Mouse (Mus musculus) gastrocnemius, adult 2 months (tissue): ENCODE data around the gene Zc3h8. TPM values are rescaled to one million over a fixed set of nuclear protein-coding genes. Genes with fewer than 3 reads are reported as not detected.

ENCODE experiments used
- DNase-seq: peaks from one replicate; pipeline ENCODE4 v3.0.0; 2022
- H3K27ac ChIP-seq: fragments of 200-600 bp; 2 replicates; pipeline ENCODE4 v1.8.1; 2022; ENCODE audit warnings: mild to moderate bottlenecking
- H3K4me3 ChIP-seq: fragments of 200-600 bp; 2 replicates; pipeline ENCODE4 v1.8.1; 2022; ENCODE audit warnings: mild to moderate bottlenecking, moderate library complexity
- CTCF ChIP-seq: fragments of 200-600 bp; IDR thresholded peaks from 2 replicates; pipeline ENCODE4 v1.8.1; 2022; ENCODE audit warnings: antibody characterized with exemption, mild to moderate bottlenecking, moderate library complexity
- intact Hi-C: fragments of 180-260 bp; cut with DNase I; formaldehyde crosslinking; loops from one replicate; pipeline ENCODE4 v1.15.1; 2025
- total RNA-seq, 2 experiments: library from RNA; stranded (reverse); gene quantifications; 2 replicates each; pipeline ENCODE4 v1.2.3; 2021

The Zc3h8 gene
- total RNA-seq, 2 experiments from 2014 or later, result 8.4 to 9.7 TPM

DNA sequence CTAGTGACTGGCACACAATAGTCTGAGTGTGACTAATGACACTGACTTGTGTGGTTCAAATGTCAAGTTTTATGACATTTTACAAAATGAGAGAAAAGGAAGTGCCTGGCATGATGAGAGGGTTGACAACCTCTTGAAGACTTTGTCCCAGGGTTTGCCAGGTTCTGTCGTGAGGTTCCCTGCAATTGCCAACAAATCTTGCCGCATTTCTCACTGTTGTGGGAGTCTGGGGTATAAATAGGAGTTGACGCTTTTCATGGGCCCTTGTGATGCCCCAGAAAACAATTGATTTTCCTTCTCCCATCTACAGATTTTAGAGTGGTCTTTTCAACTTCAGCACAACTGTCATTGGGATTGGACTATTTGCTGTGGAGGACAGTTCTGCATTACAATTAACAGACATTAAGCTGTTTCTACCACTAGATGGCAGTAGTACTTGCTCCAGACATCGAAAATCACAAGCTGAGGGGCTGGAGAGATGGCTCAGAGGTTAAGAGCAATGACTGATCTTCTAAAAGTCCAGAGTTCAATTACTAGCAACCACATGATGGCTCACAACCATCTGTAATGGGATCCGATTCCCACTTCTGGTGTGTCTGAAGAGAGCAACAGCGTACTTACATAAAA, 4.2 kb upstream of the Zc3h8 start:
- DNase-seq, result no peak
- intact Hi-C loops, result loop anchor here (1.0 to 10.0 kb wide), 6 partner anchors 59 to 311 kb away; partner anchors contain the start of genes Anapc1, Slc20a1 and Ttl

DNA sequence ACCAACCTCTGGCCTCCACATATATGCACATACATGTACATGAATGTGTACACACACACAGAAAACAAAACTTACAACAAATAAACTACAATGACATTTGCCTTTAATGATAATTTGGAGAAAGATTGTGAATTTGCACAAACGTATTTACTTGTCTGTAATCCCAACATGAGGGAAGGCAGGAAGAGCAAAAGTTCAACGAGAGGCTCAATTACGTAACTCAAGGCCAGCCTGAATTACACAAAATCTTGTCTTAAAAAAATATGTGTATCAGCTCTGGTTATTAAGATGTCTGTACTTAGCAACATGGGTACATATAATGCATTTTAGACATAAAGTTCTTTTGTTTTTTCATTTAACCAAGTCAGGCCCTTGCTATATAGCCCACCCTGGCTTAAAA, 7.6 kb downstream of the Zc3h8 start:
- Histone ChIP-seq H3K27ac (no peak overlapping the region), H3K4me3 (no peak overlapping the region)
- intact Hi-C loops, result no loop called here
- TF ChIP-seq CTCF, result no peak
- DNase-seq, result no peak

More for the DNA sequence above, 4.2 kb upstream of the Zc3h8 start:
- no peak overlapping the region for H3K4me3 ChIP-seq
- peak; percentile 85 for TF ChIP-seq CTCF
- no peak overlapping the region for H3K27ac ChIP-seq

DNA sequence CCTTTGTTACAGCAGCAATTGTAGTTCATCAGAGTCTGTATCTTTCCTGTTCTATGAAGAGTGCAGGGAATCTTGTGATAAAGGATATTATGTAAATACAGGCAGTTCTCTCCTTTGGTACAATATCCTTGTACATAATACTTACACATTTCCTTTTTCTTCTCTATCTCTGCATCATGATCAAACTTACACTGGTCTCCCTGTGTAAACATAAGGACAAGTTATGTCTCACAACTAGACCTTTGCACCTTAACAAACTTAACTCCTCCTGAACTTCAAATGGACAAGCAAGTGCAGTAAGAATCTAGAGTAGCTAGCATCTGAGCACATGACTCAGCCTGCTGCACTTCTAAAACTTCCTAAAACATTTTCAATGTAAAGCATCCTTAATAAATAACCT, 13.2 kb downstream of the Zc3h8 start:
- no peak overlapping the region for H3K4me3 ChIP-seq
- no peak for DNase-seq
- no peak overlapping the region for H3K27ac ChIP-seq
- no peak for TF ChIP-seq CTCF
- intact Hi-C loops, result no loop called here

DNA sequence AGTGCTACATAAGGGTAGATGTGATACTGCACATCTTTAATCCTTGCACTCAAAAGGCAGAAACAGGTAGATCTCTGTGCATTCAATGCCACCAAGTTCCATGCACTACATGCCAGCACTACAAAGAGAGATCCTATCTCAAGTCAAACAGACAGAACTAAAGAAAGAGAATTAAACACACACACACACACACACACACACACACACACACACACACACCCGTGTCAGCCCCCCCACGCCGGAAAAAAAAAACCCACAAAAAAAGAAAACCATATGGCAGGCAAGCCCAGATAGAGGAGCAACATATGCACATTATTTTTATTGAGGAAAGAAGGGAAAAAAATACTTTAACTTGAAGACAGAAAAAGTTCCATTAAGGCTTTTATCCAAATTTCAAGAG, 15.4 kb downstream of the Zc3h8 start:
- Histone ChIP-seq H3K27ac (no peak overlapping the region), H3K4me3 (no peak overlapping the region)
- intact Hi-C loops, result no loop called here
- no peak for DNase-seq
- no peak for TF ChIP-seq CTCF

DNA sequence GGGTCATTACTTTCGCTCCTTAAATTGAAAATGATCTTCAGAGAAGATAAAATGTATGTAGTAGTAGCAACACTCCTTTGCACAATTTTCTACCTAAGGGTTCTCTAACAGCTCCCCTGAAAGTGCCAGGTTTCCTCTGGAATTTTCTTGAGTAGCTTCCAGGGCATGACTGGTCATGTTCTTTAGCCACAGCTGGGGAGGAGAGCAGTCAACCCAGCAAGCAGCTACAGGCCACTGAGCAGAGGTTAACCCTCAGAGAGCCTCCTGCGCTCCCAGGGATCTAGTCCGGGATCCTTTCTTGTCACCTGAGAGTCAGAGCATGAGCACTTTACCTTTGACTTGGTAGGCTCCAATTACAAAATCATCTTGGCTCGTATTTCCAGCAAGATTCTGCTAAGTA, 19.1 kb downstream of the Zc3h8 start:
- intact Hi-C loops, result no loop called here
- no peak overlapping the region for H3K4me3 ChIP-seq
- no peak for DNase-seq
- no peak for TF ChIP-seq CTCF
- H3K27ac ChIP-seq, result no peak overlapping the region

DNA sequence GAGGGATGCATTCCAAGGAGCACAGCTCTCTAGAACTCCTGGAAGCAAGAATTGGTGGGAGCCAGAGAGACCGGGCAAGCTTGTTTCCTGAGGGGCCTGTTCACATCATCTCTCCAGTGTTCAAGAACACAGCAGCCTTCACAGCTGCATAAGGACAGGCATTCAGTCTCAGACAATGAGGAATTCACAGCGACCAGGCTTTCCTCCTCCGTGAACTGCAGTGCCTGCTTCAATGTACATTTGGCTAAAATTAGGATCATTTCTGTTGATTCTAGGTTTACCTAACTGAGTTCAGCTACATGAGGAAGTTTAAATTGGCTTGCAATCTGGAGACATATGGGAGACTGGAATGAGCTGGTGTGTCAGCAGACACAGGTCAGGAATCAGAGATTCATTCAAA, 27.3 kb downstream of the Zc3h8 start:
- no peak for TF ChIP-seq CTCF
- intact Hi-C loops, result no loop called here

DNA sequence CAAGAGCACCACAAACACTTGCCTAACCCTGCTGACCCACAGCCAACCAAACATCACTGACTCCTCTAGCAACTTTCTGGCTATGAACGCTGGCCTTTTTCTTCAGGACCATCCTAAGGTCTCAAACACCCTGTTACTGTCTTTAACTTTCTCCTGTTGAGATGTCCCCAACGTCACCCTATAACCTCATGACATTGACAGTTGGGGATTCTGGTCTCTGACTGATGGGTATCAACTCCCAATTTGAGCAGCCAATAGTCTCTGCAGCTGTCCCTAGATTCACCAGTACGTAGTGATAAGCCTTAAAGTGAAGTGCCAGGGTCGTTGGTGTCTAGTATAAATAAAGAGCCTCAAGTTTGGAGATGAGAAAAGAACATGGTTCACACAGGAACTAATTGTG, 28.9 kb downstream of the Zc3h8 start:
- H3K4me3 ChIP-seq, result no peak overlapping the region
- H3K27ac ChIP-seq, result no peak overlapping the region
- intact Hi-C loops, result no loop called here
- no peak for TF ChIP-seq CTCF
- DNase-seq, result no peak

More for the DNA sequence above, 27.3 kb downstream of the Zc3h8 start:
- no peak overlapping the region for H3K27ac ChIP-seq
- H3K4me3 ChIP-seq, result no peak overlapping the region
- no peak for DNase-seq

DNA sequence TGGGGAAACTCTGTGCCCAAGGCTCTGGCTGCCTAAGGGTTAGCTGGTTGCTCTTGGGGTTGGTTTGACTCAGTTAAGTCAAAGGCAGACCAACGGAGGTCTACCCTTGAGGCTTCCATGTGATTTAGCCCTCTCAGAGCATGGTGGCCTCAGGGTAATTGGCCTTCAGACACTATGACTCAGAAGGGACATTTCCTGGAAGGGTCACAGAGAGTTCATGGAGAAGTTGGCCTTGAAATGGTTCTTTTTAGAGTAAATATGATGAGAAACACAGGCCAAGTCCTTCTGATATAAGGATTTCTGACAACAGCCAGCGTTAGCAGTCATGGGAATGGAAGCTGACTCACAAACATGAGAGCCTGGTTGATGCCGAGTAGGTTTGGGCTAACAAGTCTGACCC, 40.2 kb downstream of the Zc3h8 start:
- Histone ChIP-seq H3K27ac (no peak overlapping the region), H3K4me3 (no peak overlapping the region)
- no peak for TF ChIP-seq CTCF
- intact Hi-C loops, result no loop called here
- no peak for DNase-seq

DNA sequence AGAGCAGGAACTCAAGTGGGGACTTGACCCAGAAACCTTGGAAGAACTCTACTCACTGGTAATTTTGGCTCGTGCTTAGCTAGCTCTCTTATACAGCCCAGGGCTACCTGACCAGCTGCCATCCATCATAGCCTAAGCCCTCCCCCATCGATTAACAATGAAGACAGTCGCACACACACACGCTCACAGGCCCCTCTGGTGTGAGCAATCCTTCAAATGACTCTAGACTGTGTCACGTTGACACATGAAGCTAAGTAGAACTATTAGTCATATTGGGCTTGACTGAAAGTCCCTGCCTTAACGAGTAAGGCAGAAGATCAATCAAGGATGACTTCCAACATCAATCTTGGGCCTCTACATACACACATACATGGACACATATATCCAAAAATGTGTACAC, 41.0 kb downstream of the Zc3h8 start:
- intact Hi-C loops, result no loop called here
- TF ChIP-seq CTCF, result no peak
- no peak overlapping the region for H3K4me3 ChIP-seq
- DNase-seq, result no peak
- H3K27ac ChIP-seq, result no peak overlapping the region

DNA sequence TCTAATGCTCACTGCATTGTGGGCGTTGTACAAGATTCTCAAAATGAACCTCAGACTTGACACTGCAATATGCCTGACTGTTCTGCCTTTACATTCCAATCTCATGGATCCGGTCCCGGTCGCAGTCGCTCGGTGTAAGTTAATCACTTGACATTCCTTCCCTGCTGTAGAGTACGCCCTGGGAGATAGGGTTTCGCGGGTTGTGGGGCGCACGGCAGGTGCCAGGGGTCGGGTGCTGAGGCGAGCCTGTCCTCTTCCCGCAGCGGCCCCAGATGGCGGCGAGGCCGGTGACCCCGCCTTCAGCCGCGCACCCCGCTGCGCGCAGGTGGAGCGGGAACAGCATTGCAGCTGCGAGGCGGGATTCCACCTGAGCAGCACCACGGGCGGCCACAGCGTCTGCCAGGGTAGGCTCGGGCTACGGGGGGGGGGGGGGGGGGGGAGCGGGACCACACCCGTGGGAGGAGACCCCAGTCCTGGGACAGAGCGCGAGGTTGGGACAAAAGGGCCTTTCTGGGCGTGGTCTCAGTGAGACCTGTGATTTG, 51.6 kb downstream of the Zc3h8 start:
- intact Hi-C loops, result no loop called here
- peak; percentile 27 for DNase-seq
- H3K4me3 ChIP-seq, result peak overlapping the region; percentile 54
- no peak overlapping the region for H3K27ac ChIP-seq
- TF ChIP-seq CTCF, result no peak

DNA sequence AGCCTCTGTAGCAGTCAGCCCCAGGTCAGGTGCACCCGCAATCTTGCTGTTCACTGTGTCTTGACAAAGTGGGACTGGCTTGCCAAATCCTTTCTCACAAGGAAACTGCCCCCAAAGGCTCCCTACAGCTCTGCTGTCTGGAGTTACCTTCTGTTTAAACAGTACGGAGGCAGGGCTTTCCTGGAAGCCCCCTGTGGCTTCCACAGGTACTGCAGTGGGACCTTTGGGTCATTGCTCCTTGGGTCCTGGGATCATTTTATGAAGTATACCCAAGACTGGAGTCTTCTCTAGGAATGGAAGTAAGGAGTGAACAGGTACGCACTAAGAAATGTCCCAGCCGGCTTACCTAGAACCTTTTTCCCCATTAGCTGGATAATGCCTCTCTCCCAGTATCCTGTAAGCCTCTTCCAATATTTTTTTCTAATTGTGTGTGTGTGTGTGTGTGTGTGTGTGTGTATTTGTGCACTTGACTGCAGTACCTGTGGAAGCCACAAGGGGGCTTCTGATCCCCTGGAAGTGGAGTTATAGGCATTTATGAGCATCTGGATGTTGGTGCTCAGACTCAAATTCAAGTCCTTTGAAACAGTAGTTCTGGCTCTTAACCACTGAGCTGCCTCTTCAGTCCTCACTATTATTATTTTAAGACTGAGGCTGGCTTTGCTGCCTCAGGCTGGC, 53.1 kb downstream of the Zc3h8 start:
- intact Hi-C loops, result no loop called here
- Histone ChIP-seq H3K27ac (no peak overlapping the region), H3K4me3 (no peak overlapping the region)
- TF ChIP-seq CTCF, result no peak
- DNase-seq, result no peak

DNA sequence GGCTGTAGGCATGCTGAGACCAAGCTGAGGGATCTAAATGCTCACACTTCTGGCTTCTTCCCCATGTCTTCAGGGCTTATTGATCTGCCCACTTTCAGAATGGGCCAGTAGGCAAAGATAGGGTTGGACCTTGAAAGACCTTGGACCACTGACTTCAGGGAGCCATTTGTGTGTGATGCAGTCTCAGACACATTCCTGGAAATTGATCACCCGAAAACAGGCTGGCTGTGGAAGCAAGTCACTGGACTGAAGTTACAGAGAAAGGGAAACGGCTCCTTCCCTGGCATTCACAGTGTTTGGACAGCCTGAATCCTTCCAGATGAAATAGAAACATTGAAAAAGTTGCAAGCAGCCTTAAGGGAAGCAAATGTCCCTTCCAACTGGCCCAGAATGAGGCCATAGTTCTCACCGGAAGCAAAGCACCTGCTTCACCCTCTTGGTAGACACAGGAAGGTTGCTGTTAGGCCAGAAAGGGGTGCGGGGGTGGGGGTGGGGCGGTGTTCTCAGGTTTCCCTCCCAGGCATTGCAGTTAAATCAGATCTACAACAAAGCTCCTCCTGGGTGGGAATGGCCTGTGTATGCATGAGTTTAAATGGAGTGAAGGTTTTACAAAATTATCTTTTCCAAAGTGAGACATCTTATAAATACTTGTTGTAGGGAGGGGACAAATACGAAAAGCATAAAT, 55.9 kb downstream of the Zc3h8 start:
- Histone ChIP-seq H3K27ac (no peak overlapping the region), H3K4me3 (no peak overlapping the region)
- TF ChIP-seq CTCF, result no peak
- intact Hi-C loops, result no loop called here
- DNase-seq, result no peak

DNA sequence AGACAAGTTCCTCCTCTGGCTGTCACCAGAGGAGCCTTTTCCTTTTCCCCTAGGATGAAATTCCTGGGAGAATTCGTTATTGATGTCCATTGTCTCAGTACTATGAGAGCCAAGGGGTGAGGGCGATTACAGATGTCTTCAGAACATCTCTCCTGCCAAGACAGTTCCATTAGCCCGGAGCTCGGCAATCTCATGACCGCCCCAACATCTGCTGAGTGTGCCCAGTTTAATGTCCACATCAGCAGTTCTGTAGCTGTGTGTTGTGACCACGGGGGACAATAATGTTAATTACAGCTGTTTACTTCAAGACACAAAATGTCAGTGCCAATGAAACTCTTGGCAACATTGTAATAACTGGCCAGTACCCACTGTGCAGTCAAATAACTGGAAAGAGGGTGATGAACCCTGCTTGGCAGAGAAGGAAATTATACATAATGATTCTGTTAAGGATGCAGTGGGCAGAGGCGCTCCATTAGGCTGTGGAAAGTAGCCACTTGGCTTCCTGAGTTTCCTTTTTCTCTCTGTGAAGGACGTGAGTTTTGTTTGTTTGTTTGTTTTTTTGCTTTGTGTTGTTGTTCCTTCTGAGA, 58.6 kb downstream of the Zc3h8 start:
- no peak overlapping the region for H3K27ac ChIP-seq
- H3K4me3 ChIP-seq, result no peak overlapping the region
- intact Hi-C loops, result no loop called here
- TF ChIP-seq CTCF, result no peak
- DNase-seq, result no peak
